Mouse (Mus musculus) urinary bladder, adult 2 months (tissue): ENCODE measurements around the gene Dpm3. TPM values are rescaled to one million over a fixed set of nuclear protein-coding genes. Genes with fewer than 3 reads are reported as not detected.

ENCODE experiments used
- DNase-seq: peaks from one replicate; pipeline ENCODE4 v3.0.0; 2022; ENCODE audit warnings: low spot score
- polyA plus RNA-seq: library from polyadenylated mRNA; depleted of rRNA; stranded (reverse); fragments of >200 nt; gene quantifications from 2 replicates; pipeline ENCODE4 v1.2.3, GENCODE M21; 2012

Dpm3 gene
- polyA plus RNA-seq, 1 experiment: 251 TPM

DNA sequence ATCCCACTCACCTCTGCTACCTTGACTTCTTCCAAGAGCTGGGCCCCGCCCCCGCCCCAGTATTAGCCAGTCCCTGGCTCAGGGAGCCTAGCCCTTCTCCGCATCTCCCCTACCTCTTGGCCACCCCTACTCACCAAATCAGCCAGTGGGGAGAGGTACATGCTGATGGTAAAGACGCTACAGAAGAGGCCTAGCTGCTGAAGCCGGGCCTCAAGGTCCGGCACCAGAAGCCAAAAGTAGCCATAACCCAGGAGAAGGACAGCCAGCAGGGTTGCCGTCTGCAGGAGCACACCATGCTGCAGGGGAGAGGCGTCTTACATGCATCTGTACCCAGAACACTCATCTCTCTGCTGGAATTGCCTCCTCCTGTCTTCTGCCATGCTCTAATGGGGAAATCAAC, 9.8 kb downstream of the Dpm3 start:
- no peak for DNase-seq

- DNase-seq: peak; percentile 72
Observed at GRCm38 (mm10) chr3:89270051-89270755, 11.0 kb downstream of the Dpm3 start, which contains the start of gene Slc50a1. TSS of gene Slc50a1 (minus strand) at chr3:89270570.

- peak; percentile 42 for DNase-seq
Observed at GRCm38 (mm10) chr3:89270891-89271290, 11.7 kb downstream of the Dpm3 start.

GRCm38 (mm10) chr3:89271760-89272159, 12.6 kb downstream of the Dpm3 start:
- DNase-seq: no peak

- DNase-seq: no peak
Observed at GRCm38 (mm10) chr3:89276061-89276460, 16.9 kb downstream of the Dpm3 start.

- DNase-seq: peak; percentile 55
Observed at GRCm38 (mm10) chr3:89277281-89278021, 18.3 kb downstream of the Dpm3 start.

DNA sequence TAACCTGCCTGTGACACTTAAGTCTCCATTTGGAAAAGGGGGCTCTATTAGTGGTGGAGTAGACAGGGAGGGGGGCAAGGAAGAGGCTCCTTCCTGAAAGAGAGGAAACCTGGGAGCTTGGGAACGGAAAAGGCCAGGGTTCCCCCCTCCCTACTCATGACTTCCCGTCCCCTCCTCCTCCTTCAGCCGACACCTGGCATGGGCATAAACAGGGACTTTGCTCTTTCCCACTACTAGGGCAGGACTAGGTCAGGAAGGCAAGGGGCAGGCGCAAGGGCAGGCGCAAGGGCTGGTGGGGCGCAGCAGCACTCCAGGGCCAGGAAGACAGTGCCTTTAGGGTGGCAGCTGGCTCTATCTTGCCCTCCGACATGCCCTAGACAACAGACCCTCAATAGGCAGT, 18.9 kb downstream of the Dpm3 start:
- DNase-seq: peak; percentile 47

GRCm38 (mm10) chr3:89278643-89279042, 19.5 kb downstream of the Dpm3 start:
- no peak for DNase-seq

- DNase-seq: peak; percentile 82
Observed at GRCm38 (mm10) chr3:89279153-89279890, 20.2 kb downstream of the Dpm3 start.

DNA sequence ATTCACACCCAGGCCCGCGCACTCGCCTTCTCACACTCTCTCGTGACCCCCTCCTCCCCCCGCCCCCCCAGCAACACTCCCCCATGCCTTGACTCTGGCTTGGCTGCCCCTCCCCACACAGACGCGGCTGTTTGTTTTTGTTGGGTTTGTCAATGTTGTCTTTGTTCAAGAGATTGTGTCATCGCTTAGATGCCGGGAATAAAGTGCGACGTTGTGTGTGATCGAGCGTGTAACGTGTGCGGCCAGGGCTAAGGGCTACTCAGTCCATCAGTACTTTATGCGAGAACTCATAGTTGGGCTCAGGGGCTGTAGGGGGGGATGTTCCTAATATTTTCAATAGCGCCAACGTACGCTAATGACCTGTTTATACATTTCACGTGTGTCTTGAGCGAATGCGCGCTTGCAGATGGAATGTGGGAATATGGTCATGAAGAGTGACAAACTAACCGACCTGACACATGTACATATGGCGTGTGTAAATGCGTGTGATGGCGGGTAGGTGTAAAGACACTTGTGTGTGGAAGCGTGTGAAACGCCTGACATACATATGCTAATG, 21.0 kb downstream of the Dpm3 start:
- DNase-seq: no peak

GRCm38 (mm10) chr3:89280606-89281511, 21.7 kb downstream of the Dpm3 start, which contains the start of gene Efna1:
TSS of gene Efna1 (minus strand) at chr3:89281142.
- peak; percentile 56 for DNase-seq

- peak; percentile 80 for DNase-seq
Observed at GRCm38 (mm10) chr3:89281579-89282290, 22.6 kb downstream of the Dpm3 start.

GRCm38 (mm10) chr3:89282291-89282643, 23.1 kb downstream of the Dpm3 start:
- DNase-seq: no peak

GRCm38 (mm10) chr3:89284261-89284660, 25.1 kb downstream of the Dpm3 start:
- no peak for DNase-seq

DNA sequence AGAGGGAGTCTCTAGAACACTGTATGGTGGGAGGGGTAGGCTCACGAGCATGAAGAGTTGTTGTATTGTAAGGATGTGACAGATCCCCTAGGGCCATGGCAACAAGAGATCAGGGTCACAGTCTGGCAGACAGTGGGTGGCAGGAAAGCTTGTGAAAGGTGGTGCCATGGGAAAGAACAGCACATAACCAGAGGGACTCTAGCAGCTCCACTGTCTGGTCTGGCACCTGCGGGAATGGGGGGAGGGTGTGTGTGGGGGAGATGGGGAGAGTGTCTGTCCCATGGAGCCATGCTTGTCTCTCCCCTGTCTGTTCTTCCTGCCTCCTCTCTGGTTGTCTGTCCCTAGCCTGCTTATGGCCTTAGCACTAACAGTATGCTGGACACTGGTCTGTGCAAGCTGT, 26.4 kb downstream of the Dpm3 start:
- DNase-seq: no peak

DNA sequence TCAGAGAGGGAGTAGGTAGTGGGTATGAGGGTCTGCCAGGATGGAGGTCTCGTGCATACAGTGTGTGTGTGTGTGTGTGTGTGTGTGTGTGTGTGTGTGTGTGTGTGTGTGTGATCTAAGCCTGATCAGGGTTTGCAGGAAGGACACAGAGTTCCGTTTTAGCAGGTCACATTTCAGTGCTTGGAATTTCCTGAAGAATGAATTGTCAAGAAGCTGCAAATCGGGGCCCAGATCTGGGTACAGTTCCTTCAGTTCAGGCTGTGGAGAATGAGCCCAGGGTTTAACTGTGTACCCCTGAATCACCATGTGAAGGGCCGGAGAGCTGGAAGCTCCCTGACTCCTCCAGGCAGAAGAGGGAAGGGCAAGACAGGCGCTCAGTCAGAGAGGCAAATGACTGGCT, 28.1 kb downstream of the Dpm3 start:
- no peak for DNase-seq

DNA sequence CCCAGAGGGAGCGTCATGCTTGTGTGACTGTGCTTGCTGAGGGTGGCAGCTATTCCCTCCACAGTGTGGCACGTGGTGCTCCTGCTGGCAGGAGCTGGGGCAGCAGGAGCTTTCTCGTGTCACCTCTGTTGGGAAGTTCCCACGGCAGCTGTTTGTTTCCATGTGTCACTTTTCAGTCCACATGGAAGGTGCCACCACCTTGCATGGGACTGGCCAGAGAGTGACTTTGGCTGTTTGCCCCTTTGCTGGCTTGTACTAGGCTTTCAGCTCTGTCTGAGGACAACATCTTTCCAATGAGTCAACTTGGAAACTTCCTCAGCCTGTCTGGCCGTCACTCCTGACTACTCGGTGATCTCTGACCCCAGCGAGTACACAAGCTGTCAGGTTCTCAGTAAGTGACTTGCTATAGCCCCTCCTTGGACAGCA, 29.4 kb downstream of the Dpm3 start:
- DNase-seq: no peak

DNA sequence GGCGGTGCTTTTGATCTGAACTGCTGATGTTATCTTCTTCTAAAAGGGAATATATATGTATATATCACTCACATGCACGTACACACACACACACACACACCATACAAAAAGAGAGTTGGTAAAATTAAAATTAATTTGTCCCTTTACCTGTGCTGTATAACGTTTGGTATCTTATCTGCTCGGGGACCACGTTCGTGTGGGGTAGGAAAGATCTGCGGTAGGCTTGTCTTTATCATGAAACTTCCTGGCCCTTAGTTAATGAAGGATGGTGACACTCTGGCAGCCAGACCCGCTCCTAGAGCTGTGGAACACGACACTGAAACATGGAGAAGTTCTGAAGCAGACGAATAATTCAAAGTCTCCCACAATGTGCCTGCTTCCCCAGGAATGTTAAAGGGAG, 32.7 kb downstream of the Dpm3 start:
- no peak for DNase-seq

- no peak for DNase-seq
Observed at GRCm38 (mm10) chr3:89292303-89292702, 33.1 kb downstream of the Dpm3 start.

DNA sequence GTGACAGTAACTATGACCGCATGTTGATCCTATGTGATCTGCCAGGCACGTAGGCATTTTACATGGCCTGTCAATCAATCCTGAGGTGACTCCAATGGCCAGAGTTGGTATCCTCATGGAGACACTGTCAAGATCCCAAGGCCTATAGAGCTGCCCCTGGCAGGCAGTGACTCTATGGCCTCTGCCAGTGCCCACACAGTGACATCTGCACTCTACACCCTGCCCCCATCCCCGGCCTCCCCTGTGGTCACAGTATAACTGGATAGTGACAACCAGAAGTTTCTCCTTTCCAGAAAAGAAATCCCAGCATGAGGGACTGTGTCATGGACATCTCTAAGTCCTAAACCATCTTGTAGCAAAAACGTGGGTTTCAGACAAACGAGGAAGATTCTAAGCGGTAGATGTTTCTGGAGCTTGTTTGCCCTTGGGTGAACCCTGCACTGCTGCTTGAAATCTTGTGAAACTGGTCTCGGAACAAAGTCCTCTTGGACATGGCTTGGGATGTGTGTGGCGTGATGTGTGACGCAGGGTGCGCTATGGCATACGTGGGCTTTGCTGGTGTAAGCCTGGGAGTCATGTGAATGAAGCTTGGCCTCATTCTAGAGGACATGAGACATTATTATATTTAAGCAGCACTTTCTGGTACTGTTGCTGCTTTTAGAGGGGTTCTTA, 34.2 kb downstream of the Dpm3 start:
- no peak for DNase-seq
